In genomic region chr3:107740578-107741207, GRCm38 (mm10) we compare ENCODE assay signal across 8 mouse cellular contexts. TPM values are rescaled to one million over a fixed set of nuclear protein-coding genes. Genes with fewer than 3 reads are reported as not detected.
DNase-seq lines count a peak whose midpoint lies in the region; ATAC-seq lines count a peak whose summit lies in the region.

No protein-coding gene starts in this region.

- H3K4me3 ChIP-seq in forebrain, embryonic 16.5 days (replicated peaks; ENCODE audit: low read length), result no peak overlapping the region
- no peak overlapping the region for H3K4me3 ChIP-seq in limb, embryonic 11.5 days (ENCODE audit: low read depth, low read length)
- H3K4me3 ChIP-seq in neural tube, embryonic 12.5 days, result no peak overlapping the region

- H3K36me3 ChIP-seq in forebrain, embryonic 16.5 days (ENCODE audit: control insufficient read depth, insufficient read depth), result no peaks in the 10 kb centered on the region
- 0 out of 2 replicates have a peak, but pooled peaks cover 3% of the 10 kb centered on the region for H3K36me3 ChIP-seq in limb, embryonic 11.5 days (ENCODE audit: control insufficient read depth, insufficient read depth, low read length)
- H3K36me3 ChIP-seq in neural tube, embryonic 12.5 days, result no peaks in the 10 kb centered on the region

- H3K4me1 ChIP-seq in forebrain, embryonic 16.5 days (replicated peaks; ENCODE audit: control insufficient read depth, insufficient read depth, low read length), result peaks cover 22% of the 10 kb centered on the region
- H3K4me1 ChIP-seq in limb, embryonic 11.5 days (ENCODE audit: control insufficient read depth, insufficient read depth, low read length), result peaks cover 21% of the 10 kb centered on the region
- peaks cover 28% of the 10 kb centered on the region for H3K4me1 ChIP-seq in neural tube, embryonic 12.5 days

- WGBS in forebrain, embryonic 16.5 days, result 4% methylated on average over 6 of the region's 6 CpGs
- 12% methylated on average over 6 of the region's 6 CpGs for WGBS in limb, embryonic 11.5 days
- 11% methylated on average over 6 of the region's 6 CpGs for WGBS in neural tube, embryonic 12.5 days

- no peaks in the 10 kb centered on the region for H3K27me3 ChIP-seq in forebrain, embryonic 16.5 days (replicated peaks; ENCODE audit: control insufficient read depth, insufficient read depth, low read length)
- H3K27me3 ChIP-seq in limb, embryonic 11.5 days (ENCODE audit: control insufficient read depth, insufficient read depth, low read length), result no peaks in the 10 kb centered on the region
- H3K27me3 ChIP-seq in neural tube, embryonic 12.5 days (replicated peaks), result no peaks in the 10 kb centered on the region

- peak; percentile 88 for ATAC-seq in forebrain, embryonic 16.5 days
- ATAC-seq in limb, embryonic 11.5 days (ENCODE audit: insufficient number of reproducible peaks, low FRiP score, low TSS enrichment, low read depth), result peak; percentile 82
- peak; percentile 77 for ATAC-seq in neural tube, embryonic 12.5 days (ENCODE audit: low FRiP score, low read depth)
- no peak for ATAC-seq in megakaryocyte, adult 5-6 weeks (ENCODE audit: poor library complexity, severe bottlenecking)

- H3K9ac ChIP-seq in forebrain, embryonic 16.5 days (replicated peaks; ENCODE audit: low read depth, low read length), result no peak overlapping the region; the same call in 1 of the 2 replicates
- H3K9ac ChIP-seq in limb, embryonic 11.5 days (ENCODE audit: low read length), result no peak overlapping the region
- H3K9ac ChIP-seq in neural tube, embryonic 12.5 days, result no peak overlapping the region

- no peak overlapping the region for H3K4me2 ChIP-seq in forebrain, embryonic 16.5 days (ENCODE audit: low read length)
- no peak overlapping the region for H3K4me2 ChIP-seq in limb, embryonic 11.5 days (ENCODE audit: low read depth, severe bottlenecking)
- no peak overlapping the region; the same call in 1 of the 2 replicates for H3K4me2 ChIP-seq in neural tube, embryonic 12.5 days (replicated peaks)

- peak overlapping the region; percentile 52; the same call in 1 of the 2 replicates for H3K27ac ChIP-seq in forebrain, embryonic 16.5 days (ENCODE audit: low read length)
- H3K27ac ChIP-seq in limb, embryonic 11.5 days (replicated peaks; ENCODE audit: low read depth, low read length), result no peak overlapping the region; the same call in 1 of the 2 replicates
- no peak overlapping the region for H3K27ac ChIP-seq in neural tube, embryonic 12.5 days

- no peaks in the 10 kb centered on the region for H3K9me3 ChIP-seq in forebrain, embryonic 16.5 days (ENCODE audit: control insufficient read depth, low read length)
- no peaks in the 10 kb centered on the region for H3K9me3 ChIP-seq in limb, embryonic 11.5 days (ENCODE audit: control insufficient read depth, low read length)
- no peaks in the 10 kb centered on the region for H3K9me3 ChIP-seq in neural tube, embryonic 12.5 days

- DNase-seq in MEL-GATA-1-ER (ENCODE audit: extremely low read depth, low read depth), result peak; percentile 30
- DNase-seq in adrenal gland, postnatal 10 days, result peak; percentile 80
- peak; percentile 92 for DNase-seq in heart, postnatal 4 days
- peak; percentile 87 for DNase-seq in limb, embryonic 11.5 days (ENCODE audit: low spot score)
- DNase-seq in T-cell, adult 2 months (ENCODE audit: low spot score), result no peak

RNA-seq across cellular contexts. Expression of gene Csf1, which starts 19.6 kb away (rescaled TPM):
- total RNA-seq in adrenal gland, postnatal 10 days (2021), result 10 to 100 TPM; 15.6 to 18.3 TPM
- polyA plus RNA-seq in forebrain, embryonic 16.5 days (2015; fragmentation: Nextera tagmentation; extraction: Ambion mirVana), result 7.3 and 8.1 TPM in 2 replicates
- total RNA-seq in heart, postnatal 4 days (2021), result 10 to 100 TPM; 14.8 to 15.4 TPM
- 4.5 and 4.7 TPM in 2 replicates for polyA plus RNA-seq in limb, embryonic 11.5 days (2014; fragmentation: Nextera tagmentation; extraction: Ambion mirVana)
- 7.2 and 8.1 TPM in 2 replicates for polyA plus RNA-seq in neural tube, embryonic 12.5 days (2016; fragmentation: Nextera tagmentation; extraction: Ambion mirVana)
- total RNA-seq in megakaryocyte, adult 5-6 weeks (2015), result 14.7 and 15.4 TPM in 2 replicates
- 6.5 and 6.9 TPM in 2 replicates for total RNA-seq in megakaryocyte, adult 5-6 weeks (2017)

RNA-seq across cellular contexts. Expression of gene Ahcyl1, which starts 44.3 kb away (rescaled TPM):
- total RNA-seq in adrenal gland, postnatal 10 days (2021), result 100 to 1,000 TPM; 249 to 285 TPM
- polyA plus RNA-seq in forebrain, embryonic 16.5 days (2015; fragmentation: Nextera tagmentation; extraction: Ambion mirVana), result 110 and 117 TPM in 2 replicates
- total RNA-seq in heart, postnatal 4 days (2021), result 10 to 100 TPM; 92.0 to 95.7 TPM
- 102 and 119 TPM in 2 replicates for polyA plus RNA-seq in limb, embryonic 11.5 days (2014; fragmentation: Nextera tagmentation; extraction: Ambion mirVana)
- polyA plus RNA-seq in neural tube, embryonic 12.5 days (2016; fragmentation: Nextera tagmentation; extraction: Ambion mirVana), result 123 and 137 TPM in 2 replicates
- total RNA-seq in megakaryocyte, adult 5-6 weeks (2015), result 49.1 and 52.5 TPM in 2 replicates
- total RNA-seq in megakaryocyte, adult 5-6 weeks (2017), result 25.1 and 33.2 TPM in 2 replicates
